Mouse (Mus musculus): ENCODE data around the gene Zscan2. TPM values are rescaled to one million over a fixed set of nuclear protein-coding genes. Genes with fewer than 3 reads are reported as not detected.
A peak's percentile ranks its signal among the peaks of the same experiment; 100 is the strongest.

Gene Zscan2
- total RNA-seq, 2 experiments from 2014 or later, result 15.9 to 17.0 TPM

- DNase-seq (ENCODE audit: low spot score in 2 of 2), result peak; percentile 53 to 55
These were observed 22.2 kb downstream of the Zscan2 start for GRCm38 (mm10) chr7:80882830-80883505.

GRCm38 (mm10) chr7:80885666-80886065 is 24.9 kb downstream of the Zscan2 start:
- DNase-seq (ENCODE audit: low spot score in 2 of 2), result no peak

GRCm38 (mm10) chr7:80888595-80888994 is 27.9 kb downstream of the Zscan2 start:
- no peak for DNase-seq (ENCODE audit: low spot score in 2 of 2)

GRCm38 (mm10) chr7:80889021-80889511 is 28.3 kb downstream of the Zscan2 start:
- peak; percentile 48 to 50 for DNase-seq (ENCODE audit: low spot score in 2 of 2)

- peak in 1 of 2 experiments; percentile 9 for DNase-seq (ENCODE audit: low spot score in 2 of 2)
These were observed 29.1 kb downstream of the Zscan2 start for GRCm38 (mm10) chr7:80889841-80890241.

GRCm38 (mm10) chr7:80893086-80893752 is 32.5 kb downstream of the Zscan2 start:
- no peak for DNase-seq (ENCODE audit: low spot score in 2 of 2)

- DNase-seq (ENCODE audit: low spot score in 2 of 2), result no peak
These were observed 33.0 kb downstream of the Zscan2 start for GRCm38 (mm10) chr7:80893753-80894129.

GRCm38 (mm10) chr7:80894196-80894595 is 33.5 kb downstream of the Zscan2 start:
- DNase-seq (ENCODE audit: low spot score in 2 of 2), result no peak

GRCm38 (mm10) chr7:80894815-80895519 is 34.2 kb downstream of the Zscan2 start:
- DNase-seq (ENCODE audit: low spot score in 2 of 2), result no peak

- DNase-seq (ENCODE audit: low spot score in 2 of 2), result peak; percentile 40 to 64
These were observed 36.4 kb downstream of the Zscan2 start for GRCm38 (mm10) chr7:80897134-80897533.

- DNase-seq (ENCODE audit: low spot score in 2 of 2), result no peak
These were observed 37.0 kb downstream of the Zscan2 start for GRCm38 (mm10) chr7:80897721-80898120.

- DNase-seq (ENCODE audit: low spot score in 2 of 2), result peak; percentile 87 to 93
These were observed 40.3 kb downstream of the Zscan2 start, which contains the start of gene Wdr73 for GRCm38 (mm10) chr7:80900944-80901501. Gene Wdr73, minus strand, starts transcription at chr7:80901269.

- no peak for DNase-seq (ENCODE audit: low spot score in 2 of 2)
These were observed 41.0 kb downstream of the Zscan2 start for GRCm38 (mm10) chr7:80901541-80902274.

- DNase-seq (ENCODE audit: low spot score in 2 of 2), result no peak
These were observed 43.1 kb downstream of the Zscan2 start for GRCm38 (mm10) chr7:80903625-80904422.

- DNase-seq (ENCODE audit: low spot score in 2 of 2), result peak; percentile 61 to 65
These were observed 44.3 kb downstream of the Zscan2 start, which contains the start of gene Nmb for GRCm38 (mm10) chr7:80904921-80905515. Gene Nmb, minus strand, starts transcription at chr7:80905076.

GRCm38 (mm10) chr7:80911053-80911452 is 50.3 kb downstream of the Zscan2 start:
- DNase-seq (ENCODE audit: low spot score in 2 of 2), result no peak

GRCm38 (mm10) chr7:80912496-80912895 is 51.8 kb downstream of the Zscan2 start:
- no peak for DNase-seq (ENCODE audit: low spot score in 2 of 2)

- no peak for DNase-seq (ENCODE audit: low spot score in 2 of 2)
These were observed 57.3 kb downstream of the Zscan2 start for GRCm38 (mm10) chr7:80917916-80918465.

- DNase-seq (ENCODE audit: low spot score in 2 of 2), result no peak
These were observed 58.4 kb downstream of the Zscan2 start for GRCm38 (mm10) chr7:80918982-80919646.
